Mouse (Mus musculus): ENCODE results near the gene Lysmd1. TPM values are rescaled to one million over a fixed set of nuclear protein-coding genes. Genes with fewer than 3 reads are reported as not detected.
A peak's percentile ranks its signal among the peaks of the same experiment; 100 is the strongest.

The Lysmd1 gene
- total RNA-seq, 4 experiments from 2014 or later, result 6.3 to 8.2 (median 7.3) TPM

- DNase-seq (ENCODE audit: low spot score in 2 of 2), result no peak
Observed at GRCm38 (mm10) chr3:95172526-95173255, 38.8 kb downstream of the Lysmd1 start.

GRCm38 (mm10) chr3:95173256-95173949 lies 39.5 kb downstream of the Lysmd1 start:
- DNase-seq (ENCODE audit: low spot score in 2 of 2), result no peak

GRCm38 (mm10) chr3:95174011-95174592 lies 40.2 kb downstream of the Lysmd1 start:
- peak; percentile 84 to 86 for DNase-seq (ENCODE audit: low spot score in 2 of 2)

GRCm38 (mm10) chr3:95176500-95176899 lies 42.6 kb downstream of the Lysmd1 start:
- no peak for DNase-seq (ENCODE audit: low spot score in 2 of 2)

GRCm38 (mm10) chr3:95177583-95177982 lies 43.7 kb downstream of the Lysmd1 start:
- DNase-seq (ENCODE audit: low spot score in 2 of 2), result no peak

- no peak for DNase-seq (ENCODE audit: low spot score in 2 of 2)
Observed at GRCm38 (mm10) chr3:95178948-95179347, 45.1 kb downstream of the Lysmd1 start.

GRCm38 (mm10) chr3:95179890-95180289 lies 46.0 kb downstream of the Lysmd1 start:
- DNase-seq (ENCODE audit: low spot score in 2 of 2), result no peak

- DNase-seq (ENCODE audit: low spot score in 2 of 2), result no peak
Observed at GRCm38 (mm10) chr3:95181841-95182240, 48.0 kb downstream of the Lysmd1 start.

GRCm38 (mm10) chr3:95184796-95185577 lies 51.1 kb downstream of the Lysmd1 start:
- no peak for DNase-seq (ENCODE audit: low spot score in 2 of 2)

GRCm38 (mm10) chr3:95186100-95186499 lies 52.2 kb downstream of the Lysmd1 start:
- DNase-seq (ENCODE audit: low spot score in 2 of 2), result no peak

GRCm38 (mm10) chr3:95186888-95187287 lies 53.0 kb downstream of the Lysmd1 start:
- DNase-seq (ENCODE audit: low spot score in 2 of 2), result no peak

Small RNA genes within 50 kb of the gene (microRNA-seq; reads per million reads assigned to microRNA genes)
- not detected for gene Mir8099-1

Other genes with a start within 250 kb of the Lysmd1 start
- 100 to 1,000 TPM; 206 to 227 (median 221) TPM for gene Psmb4, start 247.1 kb upstream of the Lysmd1 start, total RNA-seq (2022)
- 10 to 100 TPM; 10.2 to 21.5 (median 17.0) TPM for gene Selenbp1, start 201.0 kb upstream of the Lysmd1 start, total RNA-seq (2022)
- gene Rfx5, start 180.0 kb upstream of the Lysmd1 start, total RNA-seq (2022), result 1 to 10 TPM; 4.5 to 8.4 (median 6.1) TPM
- 10 to 100 TPM; 16.7 to 22.2 (median 20.2) TPM for gene Pi4kb, start 159.4 kb upstream of the Lysmd1 start, total RNA-seq (2022)
- gene Zfp687, start 118.6 kb upstream of the Lysmd1 start, total RNA-seq (2022), result 10 to 100 TPM; 14.2 to 18.8 (median 16.3) TPM
- gene Psmd4, start 91.5 kb upstream of the Lysmd1 start, total RNA-seq (2022), result 100 to 1,000 TPM; 191 to 247 (median 221) TPM
- 10 to 100 TPM; 21.9 to 27.6 (median 24.7) TPM for gene Pip5k1a, start 27.2 kb upstream of the Lysmd1 start, total RNA-seq (2022)
- gene Vps72, start 23.1 kb upstream of the Lysmd1 start, total RNA-seq (2022), result 10 to 100 TPM; 51.9 to 96.7 (median 73.1) TPM
- gene Tmod4, start 9.6 kb upstream of the Lysmd1 start, total RNA-seq (2022), result 100 to 1,000 TPM; 688 to 884 (median 752) TPM
- 10 to 100 TPM; 24.9 to 37.2 (median 33.4) TPM for gene Scnm1, start 77 bp upstream of the Lysmd1 start, total RNA-seq (2022)
- gene Tnfaip8l2, start 8.3 kb downstream of the Lysmd1 start, total RNA-seq (2022), result under 1 TPM; 0.25 to 0.35 (median 0.29) TPM
- gene Sema6c, start 26.4 kb downstream of the Lysmd1 start, total RNA-seq (2022), result 10 to 100 TPM; 67.3 to 91.3 (median 87.4) TPM
- 1 to 10 TPM; 7.2 to 9.1 (median 7.6) TPM for gene Gabpb2, start 83.8 kb downstream of the Lysmd1 start, total RNA-seq (2022)
- gene Cdc42se1, start 94.6 kb downstream of the Lysmd1 start, total RNA-seq (2022), result 10 to 100 TPM; 13.7 to 18.3 (median 15.0) TPM
- 100 to 1,000 TPM in 1 of 4 experiments, 10 to 100 TPM in 3; 69.6 to 108 (median 87.4) TPM for gene Mllt11, start 98.1 kb downstream of the Lysmd1 start, total RNA-seq (2022)
- gene Gm128, start 107.5 kb downstream of the Lysmd1 start, total RNA-seq (2022), result not detected
- gene Bnipl, start 117.1 kb downstream of the Lysmd1 start, total RNA-seq (2022), result not detected
- 10 to 100 TPM; 25.4 to 29.7 (median 27.8) TPM for gene Mindy1, start 147.3 kb downstream of the Lysmd1 start, total RNA-seq (2022)
- gene Prune1, start 148.0 kb downstream of the Lysmd1 start, total RNA-seq (2022), result 10 to 100 TPM; 47.7 to 58.8 (median 53.5) TPM
- not detected for gene Anxa9, start 173.1 kb downstream of the Lysmd1 start, total RNA-seq (2022)
- gene Cers2, start 180.7 kb downstream of the Lysmd1 start, total RNA-seq (2022), result 10 to 100 TPM; 13.1 to 16.7 (median 15.3) TPM
- 10 to 100 TPM in 2 of 4 experiments, 1 to 10 TPM in 2; 8.4 to 10.7 (median 10.1) TPM for gene Setdb1, start 223.1 kb downstream of the Lysmd1 start, total RNA-seq (2022)

Measured in gastrocnemius, adult 8-10 months (tissue).